Mouse (Mus musculus) embryonic fibroblast, embryonic 13.5 days (primary cell): ENCODE results near the gene Ctxn1.

ENCODE experiments used
- CTCF ChIP-seq: IDR thresholded peaks from 2 replicates; pipeline ENCODE4 v1.5.1; 2011; ENCODE audit warnings: mild to moderate bottlenecking, control low read depth, low read length, moderate library complexity, borderline replicate concordance; ENCODE audit not compliant: insufficient read depth
- POLR2A ChIP-seq: IDR thresholded peaks from 2 replicates; pipeline ENCODE4 v1.6.1; 2011; ENCODE audit warnings: low read depth, mild to moderate bottlenecking, control low read depth, low read length, moderate library complexity

DNA sequence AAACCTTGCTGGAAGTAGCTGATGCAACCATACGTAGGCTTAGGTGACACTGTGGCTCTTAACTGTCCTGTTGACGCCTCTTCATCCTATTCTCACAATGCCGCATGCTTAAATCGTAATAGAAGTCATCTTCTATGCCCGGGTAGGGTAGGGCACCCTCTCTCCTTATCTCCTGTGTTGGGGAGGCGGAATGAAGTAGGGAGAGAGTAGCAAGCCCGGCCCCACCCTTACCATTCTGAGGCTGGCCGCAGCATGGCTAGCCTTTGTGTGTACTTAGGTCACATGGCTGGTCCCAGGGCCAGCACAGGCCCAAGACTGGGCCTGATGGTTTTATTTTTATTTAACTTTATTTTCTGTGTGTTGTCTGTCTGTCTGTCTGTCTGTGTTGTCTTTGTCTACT lies 11.8 kb downstream of the Ctxn1 start:
- TF ChIP-seq POLR2A (no peak), CTCF (no peak)
